Mouse (Mus musculus): ENCODE measurements around the gene Nf1. TPM values are rescaled to one million over a fixed set of nuclear protein-coding genes. Genes with fewer than 3 reads are reported as not detected.

Nf1 gene
- polyA plus RNA-seq, 1 experiment from 2014 or later = 10.4 TPM

GRCm38 (mm10) chr11:79398336-79398735, 58.8 kb downstream of the Nf1 start:
- WGBS = 67% methylated on average over 3 of the region's 3 CpGs
- H3K4me1 ChIP-seq (replicated peaks; ENCODE audit: control insufficient read depth, insufficient read depth, low read length) = no peaks in the 10 kb centered on the region
- H3K4me3 ChIP-seq (ENCODE audit: low read depth, low read length) = no peak overlapping the region
- no peaks in the 10 kb centered on the region for H3K27me3 ChIP-seq (ENCODE audit: control insufficient read depth, insufficient read depth, low read length)
- no peaks in the 10 kb centered on the region; the same call in 1 of the 2 replicates for H3K36me3 ChIP-seq (ENCODE audit: control insufficient read depth, insufficient read depth, low read length)
- no peak for ATAC-seq (replicated peaks; ENCODE audit: low FRiP score)
- H3K27ac ChIP-seq (ENCODE audit: low read depth, low read length) = no peak overlapping the region
- H3K9me3 ChIP-seq (ENCODE audit: control insufficient read depth, low read length) = no peaks in the 10 kb centered on the region
- H3K9ac ChIP-seq (ENCODE audit: low read length) = no peak overlapping the region
- DNase-seq (ENCODE audit: low spot score) = peak; percentile 92
- H3K4me2 ChIP-seq (ENCODE audit: low read depth, low read length, severe bottlenecking) = no peak overlapping the region

GRCm38 (mm10) chr11:79403625-79404319, 64.3 kb downstream of the Nf1 start:
- H3K36me3 ChIP-seq (ENCODE audit: control insufficient read depth, insufficient read depth, low read length) = no peaks in the 10 kb centered on the region; the same call in 1 of the 2 replicates
- H3K9ac ChIP-seq (ENCODE audit: low read length) = no peak overlapping the region
- H3K27me3 ChIP-seq (ENCODE audit: control insufficient read depth, insufficient read depth, low read length) = no peaks in the 10 kb centered on the region
- no peak overlapping the region for H3K4me3 ChIP-seq (ENCODE audit: low read depth, low read length)
- H3K4me1 ChIP-seq (replicated peaks; ENCODE audit: control insufficient read depth, insufficient read depth, low read length) = no peaks in the 10 kb centered on the region
- WGBS = 93% methylated on average over 6 of the region's 6 CpGs
- H3K9me3 ChIP-seq (ENCODE audit: control insufficient read depth, low read length) = no peaks in the 10 kb centered on the region
- no peak for DNase-seq (ENCODE audit: low spot score)
- ATAC-seq (replicated peaks; ENCODE audit: low FRiP score) = no peak
- H3K27ac ChIP-seq (ENCODE audit: low read depth, low read length) = no peak overlapping the region
- no peak overlapping the region for H3K4me2 ChIP-seq (ENCODE audit: low read depth, low read length, severe bottlenecking)

GRCm38 (mm10) chr11:79413761-79414513, 74.4 kb downstream of the Nf1 start:
- DNase-seq (ENCODE audit: low spot score) (no peak), ATAC-seq (replicated peaks; ENCODE audit: low FRiP score) (no peak)
- Histone ChIP-seq H3K27ac (ENCODE audit: low read depth, low read length) (no peak overlapping the region), H3K4me2 (ENCODE audit: low read depth, low read length, severe bottlenecking) (no peak overlapping the region), H3K4me1 (replicated peaks; ENCODE audit: control insufficient read depth, insufficient read depth, low read length) (no peaks in the 10 kb centered on the region), H3K9ac (ENCODE audit: low read length) (no peak overlapping the region), H3K36me3 (ENCODE audit: control insufficient read depth, insufficient read depth, low read length) (peaks cover 3% of the 10 kb centered on the region; the same call in 1 of the 2 replicates), H3K4me3 (ENCODE audit: low read depth, low read length) (no peak overlapping the region), H3K27me3 (ENCODE audit: control insufficient read depth, insufficient read depth, low read length) (no peaks in the 10 kb centered on the region), H3K9me3 (ENCODE audit: control insufficient read depth, low read length) (no peaks in the 10 kb centered on the region)
- 92% methylated on average over 7 of the region's 7 CpGs for WGBS

- H3K36me3 ChIP-seq (ENCODE audit: control insufficient read depth, insufficient read depth, low read length) = no peaks in the 10 kb centered on the region; the same call in 1 of the 2 replicates
- no peak overlapping the region for H3K4me2 ChIP-seq (ENCODE audit: low read depth, low read length, severe bottlenecking)
- H3K4me3 ChIP-seq (ENCODE audit: low read depth, low read length) = no peak overlapping the region
- WGBS = 93% methylated on average over 5 of the region's 5 CpGs
- H3K9me3 ChIP-seq (ENCODE audit: control insufficient read depth, low read length) = no peaks in the 10 kb centered on the region
- no peak overlapping the region for H3K9ac ChIP-seq (ENCODE audit: low read length)
- no peak for DNase-seq (ENCODE audit: low spot score)
- no peak for ATAC-seq (replicated peaks; ENCODE audit: low FRiP score)
- H3K27me3 ChIP-seq (ENCODE audit: control insufficient read depth, insufficient read depth, low read length) = no peaks in the 10 kb centered on the region
- no peaks in the 10 kb centered on the region for H3K4me1 ChIP-seq (replicated peaks; ENCODE audit: control insufficient read depth, insufficient read depth, low read length)
- no peak overlapping the region for H3K27ac ChIP-seq (ENCODE audit: low read depth, low read length)
Measured at GRCm38 (mm10) chr11:79422496-79422895, 83.0 kb downstream of the Nf1 start.

GRCm38 (mm10) chr11:79426571-79426970, 87.1 kb downstream of the Nf1 start:
- Histone ChIP-seq H3K27me3 (ENCODE audit: control insufficient read depth, insufficient read depth, low read length) (no peaks in the 10 kb centered on the region), H3K36me3 (ENCODE audit: control insufficient read depth, insufficient read depth, low read length) (no peaks in the 10 kb centered on the region; the same call in 1 of the 2 replicates), H3K27ac (ENCODE audit: low read depth, low read length) (no peak overlapping the region), H3K4me1 (replicated peaks; ENCODE audit: control insufficient read depth, insufficient read depth, low read length) (no peaks in the 10 kb centered on the region), H3K4me2 (ENCODE audit: low read depth, low read length, severe bottlenecking) (no peak overlapping the region), H3K4me3 (ENCODE audit: low read depth, low read length) (no peak overlapping the region), H3K9me3 (ENCODE audit: control insufficient read depth, low read length) (no peaks in the 10 kb centered on the region), H3K9ac (ENCODE audit: low read length) (no peak overlapping the region)
- ATAC-seq (replicated peaks; ENCODE audit: low FRiP score) (no peak), DNase-seq (ENCODE audit: low spot score) (no peak)
- WGBS = 66% methylated on average over 4 of the region's 4 CpGs

- ATAC-seq (replicated peaks; ENCODE audit: low FRiP score) (no peak), DNase-seq (ENCODE audit: low spot score) (peak; percentile 57)
- Histone ChIP-seq H3K27ac (ENCODE audit: low read depth, low read length) (no peak overlapping the region), H3K4me2 (ENCODE audit: low read depth, low read length, severe bottlenecking) (no peak overlapping the region), H3K9ac (ENCODE audit: low read length) (no peak overlapping the region), H3K4me3 (ENCODE audit: low read depth, low read length) (no peak overlapping the region), H3K4me1 (replicated peaks; ENCODE audit: control insufficient read depth, insufficient read depth, low read length) (no peaks in the 10 kb centered on the region), H3K27me3 (ENCODE audit: control insufficient read depth, insufficient read depth, low read length) (no peaks in the 10 kb centered on the region), H3K36me3 (ENCODE audit: control insufficient read depth, insufficient read depth, low read length) (no peaks in the 10 kb centered on the region), H3K9me3 (ENCODE audit: control insufficient read depth, low read length) (no peaks in the 10 kb centered on the region)
- 2% methylated on average over 2 of the region's 2 CpGs for WGBS
Measured at GRCm38 (mm10) chr11:79427638-79428037, 88.1 kb downstream of the Nf1 start.

GRCm38 (mm10) chr11:79435252-79435651, 95.8 kb downstream of the Nf1 start:
- H3K4me1 ChIP-seq (replicated peaks; ENCODE audit: control insufficient read depth, insufficient read depth, low read length) = no peaks in the 10 kb centered on the region
- no peak overlapping the region for H3K4me3 ChIP-seq (ENCODE audit: low read depth, low read length)
- no peak for ATAC-seq (replicated peaks; ENCODE audit: low FRiP score)
- no peak overlapping the region for H3K27ac ChIP-seq (ENCODE audit: low read depth, low read length)
- DNase-seq (ENCODE audit: low spot score) = no peak
- H3K36me3 ChIP-seq (ENCODE audit: control insufficient read depth, insufficient read depth, low read length) = no peaks in the 10 kb centered on the region; the same call in 1 of the 2 replicates
- WGBS = 92% methylated on average over 4 of the region's 4 CpGs
- H3K4me2 ChIP-seq (ENCODE audit: low read depth, low read length, severe bottlenecking) = no peak overlapping the region
- H3K9ac ChIP-seq (ENCODE audit: low read length) = no peak overlapping the region
- no peaks in the 10 kb centered on the region for H3K9me3 ChIP-seq (ENCODE audit: control insufficient read depth, low read length)
- no peaks in the 10 kb centered on the region for H3K27me3 ChIP-seq (ENCODE audit: control insufficient read depth, insufficient read depth, low read length)

- H3K4me3 ChIP-seq (ENCODE audit: low read depth, low read length) = no peak overlapping the region
- H3K36me3 ChIP-seq (ENCODE audit: control insufficient read depth, insufficient read depth, low read length) = peaks cover 10% of the 10 kb centered on the region; the same call in 1 of the 2 replicates
- no peaks in the 10 kb centered on the region for H3K27me3 ChIP-seq (ENCODE audit: control insufficient read depth, insufficient read depth, low read length)
- H3K4me2 ChIP-seq (ENCODE audit: low read depth, low read length, severe bottlenecking) = no peak overlapping the region
- ATAC-seq (replicated peaks; ENCODE audit: low FRiP score) = no peak
- H3K4me1 ChIP-seq (replicated peaks; ENCODE audit: control insufficient read depth, insufficient read depth, low read length) = no peaks in the 10 kb centered on the region
- H3K9ac ChIP-seq (ENCODE audit: low read length) = no peak overlapping the region
- H3K27ac ChIP-seq (ENCODE audit: low read depth, low read length) = no peak overlapping the region
- DNase-seq (ENCODE audit: low spot score) = no peak
- no peaks in the 10 kb centered on the region for H3K9me3 ChIP-seq (ENCODE audit: control insufficient read depth, low read length)
Measured at GRCm38 (mm10) chr11:79448361-79448760, 108.9 kb downstream of the Nf1 start.
